26 mouse cellular contexts compared by ENCODE assay signal in genomic region chr1:88237311-88237710, GRCm38 (mm10). TPM values are rescaled to one million over a fixed set of nuclear protein-coding genes. Genes with fewer than 3 reads are reported as not detected.
A peak's percentile ranks its signal among the peaks of the same experiment; 100 is the strongest.
DNase-seq lines count a peak whose midpoint lies in the region; ATAC-seq and TF ChIP-seq lines count a peak whose summit lies in the region.
"Had no signal": no experiment of that assay in that cellular context is flagged by ENCODE, and none has a peak within 500 bp of the region (broad histone marks: within the 10 kb centered on the region; RNA-seq: fewer than 3 reads in every experiment).

No protein-coding gene starts in this region.

- no peak overlapping the region for H3K4me3 ChIP-seq in kidney, postnatal 0 days (replicated peaks; ENCODE audit: low read depth, low read length)
- H3K4me3 ChIP-seq in intestine, postnatal 0 days (ENCODE audit: low read depth, low read length) = no peak overlapping the region
- H3K4me3 ChIP-seq: embryonic facial prominence, embryonic 15.5 days; erythroblast, embryonic 14.5 days; forebrain, embryonic 10.5 days; heart, embryonic 10.5 days; hindbrain, embryonic 12.5 days had no signal

- H3K27ac ChIP-seq in kidney, postnatal 0 days = no peak overlapping the region
- no peak overlapping the region for H3K27ac ChIP-seq in intestine, postnatal 0 days (ENCODE audit: low read depth, low read length)
- H3K27ac ChIP-seq: embryonic facial prominence, embryonic 15.5 days; forebrain, embryonic 10.5 days; heart, embryonic 10.5 days; hindbrain, embryonic 12.5 days had no signal

- 0 out of 2 replicates have a peak, but pooled peaks have one; percentile 0 for ATAC-seq in kidney, postnatal 0 days (replicated peaks; ENCODE audit: low FRiP score, low read depth)
- peak; percentile 8 for ATAC-seq in intestine, postnatal 0 days
- ATAC-seq: forebrain, embryonic 14.5 days had no signal

- no peaks in the 10 kb centered on the region for H3K4me1 ChIP-seq in kidney, postnatal 0 days (replicated peaks; ENCODE audit: insufficient read depth, low read length)
- no peaks in the 10 kb centered on the region for H3K4me1 ChIP-seq in intestine, postnatal 0 days (replicated peaks; ENCODE audit: control insufficient read depth, insufficient read depth, low read length)
- H3K4me1 ChIP-seq: embryonic facial prominence, embryonic 15.5 days; forebrain, embryonic 10.5 days; heart, embryonic 10.5 days; hindbrain, embryonic 12.5 days had no signal

- DNase-seq in kidney, postnatal 0 days (ENCODE audit: low spot score) = no peak
- no peak for DNase-seq in kidney, adult 9 months
- peak; percentile 48 for DNase-seq in lung, postnatal 36 days
- no peak for DNase-seq in lung, postnatal 25 days (ENCODE audit: low spot score)
- peak; percentile 97 for DNase-seq in yolk sac, embryonic 10.5 days (ENCODE audit: low spot score)
- no peak for DNase-seq in left cerebral cortex, postnatal 25 days (ENCODE audit: low spot score in 2 of 2)
- DNase-seq: adrenal gland, adult 2 months; adrenal gland, postnatal 25 days; cerebellum, adult 2 months; cerebellum, postnatal 10 days; embryo, embryonic 11 days; gastrocnemius, postnatal 10 days; heart, adult 18-20 months; heart, postnatal 10 days; heart, postnatal 4 days had no signal

- peaks cover 73% of the 10 kb centered on the region for H3K9me3 ChIP-seq in kidney, postnatal 0 days (replicated peaks; ENCODE audit: low read length)
- H3K9me3 ChIP-seq in intestine, postnatal 0 days (ENCODE audit: control insufficient read depth) = peaks cover 41% of the 10 kb centered on the region

- intact Hi-C loops in left cerebral cortex, postnatal 25 days (cut with DNase I) = no loop called here

- H3K9ac ChIP-seq in kidney, postnatal 0 days (ENCODE audit: low read depth, low read length) = no peak overlapping the region
- H3K9ac ChIP-seq in intestine, postnatal 0 days (ENCODE audit: low read depth, low read length) = no peak overlapping the region
- H3K9ac ChIP-seq: embryonic facial prominence, embryonic 15.5 days; hindbrain, embryonic 12.5 days had no signal

- no peak for TF ChIP-seq CTCF in kidney, postnatal 0 days (IDR thresholded peaks at IDR 0.05; ENCODE audit: low read depth)
- TF ChIP-seq CTCF in intestine, postnatal 0 days (IDR thresholded peaks at IDR 0.05; ENCODE audit: low read depth) = no peak

- WGBS in kidney, postnatal 0 days = 72% methylated on average over 5 of the region's 5 CpGs
- 75% methylated on average over 5 of the region's 5 CpGs for WGBS in intestine, postnatal 0 days

- no peak overlapping the region for H3K4me2 ChIP-seq in kidney, postnatal 0 days (ENCODE audit: low read length)
- H3K4me2 ChIP-seq in intestine, postnatal 0 days (replicated peaks; ENCODE audit: low read depth) = no peak overlapping the region
- H3K4me2 ChIP-seq: embryonic facial prominence, embryonic 15.5 days; hindbrain, embryonic 12.5 days had no signal

- H3K36me3 ChIP-seq in kidney, postnatal 0 days (ENCODE audit: insufficient read depth, low read length) = no peaks in the 10 kb centered on the region
- no peaks in the 10 kb centered on the region for H3K36me3 ChIP-seq in intestine, postnatal 0 days (ENCODE audit: control insufficient read depth, insufficient read depth)
- H3K36me3 ChIP-seq: embryonic facial prominence, embryonic 15.5 days; forebrain, embryonic 10.5 days; heart, embryonic 10.5 days; hindbrain, embryonic 12.5 days had no signal

- no peaks in the 10 kb centered on the region for H3K27me3 ChIP-seq in kidney, postnatal 0 days (ENCODE audit: insufficient read depth, low read length)
- no peaks in the 10 kb centered on the region for H3K27me3 ChIP-seq in intestine, postnatal 0 days (replicated peaks; ENCODE audit: control insufficient read depth, insufficient read depth, low read length)
- H3K27me3 ChIP-seq: embryonic facial prominence, embryonic 15.5 days; hindbrain, embryonic 12.5 days had no signal

RNA-seq across cellular contexts. Expression of gene Mroh2a, which starts 10.5 kb away (rescaled TPM):
- 0.60 and 0.66 TPM in 2 replicates for polyA plus RNA-seq in kidney, postnatal 0 days (2015; fragmentation: Nextera tagmentation; extraction: Ambion mirVana)
- polyA plus RNA-seq in intestine, postnatal 0 days (2015; fragmentation: Nextera tagmentation; extraction: Ambion mirVana) = 0.29 and 0.94 TPM in 2 replicates
- total RNA-seq in left cerebral cortex, postnatal 25 days (2021) = under 1 TPM in 1 of 2 experiments, not detected in 1; 0.07 TPM
- total RNA-seq: heart, adult 18-20 months had no signal
- polyA plus RNA-seq: erythroblast, embryonic 14.5 days had no signal

RNA-seq across cellular contexts. Expression of gene Ugt1a1, which starts 25.6 kb away (rescaled TPM):
- 4.8 and 6.2 TPM in 2 replicates for polyA plus RNA-seq in kidney, postnatal 0 days (2015; fragmentation: Nextera tagmentation; extraction: Ambion mirVana)
- 80.7 and 84.0 TPM in 2 replicates for polyA plus RNA-seq in intestine, postnatal 0 days (2015; fragmentation: Nextera tagmentation; extraction: Ambion mirVana)
- not detected for total RNA-seq in left cerebral cortex, postnatal 25 days (2021)
- total RNA-seq: CH12.LX; gastrocnemius, postnatal 10 days; heart, postnatal 10 days; heart, postnatal 4 days had no signal
- polyA plus RNA-seq: cerebellum, adult 2 months; embryonic facial prominence, embryonic 11.5 days; erythroblast, embryonic 14.5 days; forebrain, embryonic 14.5 days; heart, embryonic 10.5 days; heart, embryonic 14.5 days; hindbrain, embryonic 12.5 days had no signal

RNA-seq across cellular contexts. Expression of gene Dnajb3, which starts 31.7 kb away (rescaled TPM):
- 11.7 and 13.6 TPM in 2 replicates for polyA plus RNA-seq in kidney, postnatal 0 days (2015; fragmentation: Nextera tagmentation; extraction: Ambion mirVana)
- polyA plus RNA-seq in intestine, postnatal 0 days (2015; fragmentation: Nextera tagmentation; extraction: Ambion mirVana) = 11.5 and 13.7 TPM in 2 replicates
- total RNA-seq in left cerebral cortex, postnatal 25 days (2021) = 1 to 10 TPM; 2.6 to 3.2 TPM
- total RNA-seq: CH12.LX had no signal

RNA-seq across cellular contexts. Expression of gene Ugt1a2, which starts 36.9 kb away (rescaled TPM):
- 176 and 217 TPM in 2 replicates for polyA plus RNA-seq in kidney, postnatal 0 days (2015; fragmentation: Nextera tagmentation; extraction: Ambion mirVana)
- polyA plus RNA-seq in intestine, postnatal 0 days (2015; fragmentation: Nextera tagmentation; extraction: Ambion mirVana) = 0.05 and 0.16 TPM in 2 replicates
- not detected for total RNA-seq in left cerebral cortex, postnatal 25 days (2021)
- total RNA-seq: CH12.LX; gastrocnemius, postnatal 4 days; heart, adult 18-20 months; heart, postnatal 10 days; heart, postnatal 4 days had no signal
- polyA plus RNA-seq: adrenal gland, adult 2 months; cerebellum, adult 2 months; embryonic facial prominence, embryonic 11.5 days; embryonic facial prominence, embryonic 15.5 days; erythroblast, embryonic 14.5 days; forebrain, embryonic 14.5 days; heart, embryonic 14.5 days had no signal

RNA-seq across cellular contexts. Expression of gene Hjurp, which starts 40.1 kb away (rescaled TPM):
- polyA plus RNA-seq in kidney, postnatal 0 days (2015; fragmentation: Nextera tagmentation; extraction: Ambion mirVana) = 56.3 and 62.7 TPM in 2 replicates
- polyA plus RNA-seq in intestine, postnatal 0 days (2015; fragmentation: Nextera tagmentation; extraction: Ambion mirVana) = 29.1 and 30.8 TPM in 2 replicates
- total RNA-seq in left cerebral cortex, postnatal 25 days (2021) = 10 to 100 TPM; 32.8 to 37.1 TPM

Comparison
In these comparisons a context has a peak if more than half of its experiments do, and no peak if none do; other contexts are left out.
1. DNase-seq: peak in lung, postnatal 36 days (single experiment) and yolk sac, embryonic 10.5 days (single experiment); none in kidney, postnatal 0 days (single experiment), kidney, adult 9 months (single experiment), lung, postnatal 25 days (single experiment) and left cerebral cortex, postnatal 25 days (0 of 2).
2. RNA of gene Ugt1a1, which starts 25.6 kb away (polyA plus RNA-seq): 80.7 to 84.0 TPM in intestine, postnatal 0 days; 4.8 to 6.2 TPM in kidney, postnatal 0 days; every median in the first group is over 10 times any median in the second.